Comparison of ENCODE assay signal across 12 mouse cellular contexts in genomic region chr5:134236241-134236640, GRCm38 (mm10). TPM values are rescaled to one million over a fixed set of nuclear protein-coding genes. Genes with fewer than 3 reads are reported as not detected.
A peak's percentile ranks its signal among the peaks of the same experiment; 100 is the strongest.
DNase-seq lines count a peak whose midpoint lies in the region; ATAC-seq and TF ChIP-seq lines count a peak whose summit lies in the region.
"Had no signal": no experiment of that assay in that cellular context is flagged by ENCODE, and none has a peak within 500 bp of the region (broad histone marks: within the 10 kb centered on the region; RNA-seq: fewer than 3 reads in every experiment).

No protein-coding gene starts in this region.

- WGBS in forebrain, embryonic 15.5 days: 89% methylated on average over 3 of the region's 3 CpGs
- 93% methylated on average over 3 of the region's 3 CpGs for WGBS in forebrain, embryonic 12.5 days
- 77% methylated on average over 3 of the region's 3 CpGs for WGBS in kidney, postnatal 0 days
- 77% methylated on average over 3 of the region's 3 CpGs for WGBS in kidney, embryonic 14.5 days
- WGBS in limb, embryonic 14.5 days: 84% methylated on average over 3 of the region's 3 CpGs

- TF ChIP-seq EP300 in CH12.LX (IDR thresholded peaks at IDR 0.05; ENCODE audit: low read length): no peak

- TF ChIP-seq RAD21 in CH12.LX (IDR thresholded peaks at IDR 0.05; ENCODE audit: low read depth, low read length): no peak

- peaks cover 55% of the 10 kb centered on the region for H3K36me3 ChIP-seq in forebrain, embryonic 15.5 days
- peaks cover 60% of the 10 kb centered on the region for H3K36me3 ChIP-seq in forebrain, embryonic 12.5 days (replicated peaks)
- H3K36me3 ChIP-seq in kidney, postnatal 0 days (ENCODE audit: insufficient read depth, low read length): peaks cover 47% of the 10 kb centered on the region
- H3K36me3 ChIP-seq in kidney, embryonic 14.5 days (ENCODE audit: control insufficient read depth, insufficient read depth, low read length): peaks cover 55% of the 10 kb centered on the region
- H3K36me3 ChIP-seq in CH12.LX (replicated peaks in 1 of 2; ENCODE audit: control insufficient read depth in 1 of 2, insufficient read depth in 1 of 2, low read length in 1 of 2): peaks cover 44 to 59% of the 10 kb centered on the region in 2 experiments
- peaks cover 55% of the 10 kb centered on the region for H3K36me3 ChIP-seq in limb, embryonic 14.5 days (ENCODE audit: control insufficient read depth, insufficient read depth, low read length)

- no peak for DNase-seq in kidney, postnatal 0 days (ENCODE audit: low spot score)
- no peak for DNase-seq in CH12.LX (ENCODE audit: extremely low read depth)
- no peak for DNase-seq in limb, embryonic 14.5 days (ENCODE audit: low spot score)
- no peak for DNase-seq in gastrocnemius, postnatal 14 days
- DNase-seq: adrenal gland, postnatal 36 days; gastrocnemius, adult 2 months had no signal

- dilution Hi-C loops in CH12.LX (cut with MboI; ENCODE audit: extremely low pct_ligation_motif_present, extremely low pct_unique_long_range_greater_than_20kb, low sequenced_read_pairs): no loop called here

- H3K79me2 ChIP-seq in CH12.LX (replicated peaks; ENCODE audit: control insufficient read depth, extremely low read depth, insufficient read depth, poor library complexity, severe bottlenecking): no peaks in the 10 kb centered on the region

- H3K4me1 ChIP-seq in forebrain, embryonic 15.5 days: peaks cover 21% of the 10 kb centered on the region
- H3K4me1 ChIP-seq in forebrain, embryonic 12.5 days: peaks cover 34% of the 10 kb centered on the region
- peaks cover 14% of the 10 kb centered on the region; the same call in 1 of the 2 replicates for H3K4me1 ChIP-seq in kidney, postnatal 0 days (replicated peaks; ENCODE audit: insufficient read depth, low read length)
- H3K4me1 ChIP-seq in kidney, embryonic 14.5 days (ENCODE audit: control insufficient read depth, insufficient read depth, low read length): 0 out of 2 replicates have a peak, but pooled peaks cover 14% of the 10 kb centered on the region
- peaks cover 40 to 66% of the 10 kb centered on the region in 2 experiments for H3K4me1 ChIP-seq in CH12.LX (ENCODE audit: control insufficient read depth in 1 of 2, insufficient read depth in 2 of 2)
- H3K4me1 ChIP-seq in limb, embryonic 14.5 days (ENCODE audit: control insufficient read depth, insufficient read depth, low read length): peaks cover 27% of the 10 kb centered on the region

- H3K27ac ChIP-seq in forebrain, embryonic 15.5 days (replicated peaks): 0 out of 2 replicates have a peak overlapping the region, but pooled peaks have one; percentile 72
- H3K27ac ChIP-seq in forebrain, embryonic 12.5 days: no peak overlapping the region
- peak overlapping the region; percentile 19; the same call in 1 of the 2 replicates for H3K27ac ChIP-seq in kidney, postnatal 0 days
- no peak overlapping the region for H3K27ac ChIP-seq in kidney, embryonic 14.5 days (ENCODE audit: low read depth, low read length)
- H3K27ac ChIP-seq in CH12.LX (ENCODE audit: insufficient read depth, low read depth): peak overlapping the region; percentile 27
- H3K27ac ChIP-seq in limb, embryonic 14.5 days (replicated peaks; ENCODE audit: low read depth, low read length): peak overlapping the region; percentile 55; the same call in 1 of the 2 replicates
- H3K27ac ChIP-seq: neural tube, embryonic 12.5 days had no signal

- H3K9ac ChIP-seq in forebrain, embryonic 15.5 days (replicated peaks): no peak overlapping the region
- H3K9ac ChIP-seq in forebrain, embryonic 12.5 days: no peak overlapping the region
- no peak overlapping the region for H3K9ac ChIP-seq in kidney, postnatal 0 days (ENCODE audit: low read depth, low read length)
- H3K9ac ChIP-seq in kidney, embryonic 14.5 days (ENCODE audit: low read depth, low read length): no peak overlapping the region
- no peak overlapping the region for H3K9ac ChIP-seq in CH12.LX (ENCODE audit: insufficient read depth, low read depth)
- no peak overlapping the region for H3K9ac ChIP-seq in limb, embryonic 14.5 days (ENCODE audit: low read depth, low read length, severe bottlenecking)
- H3K9ac ChIP-seq: neural tube, embryonic 12.5 days had no signal

- no peak for TF ChIP-seq CTCF in kidney, postnatal 0 days (IDR thresholded peaks at IDR 0.05; ENCODE audit: low read depth)
- TF ChIP-seq CTCF in CH12.LX (conservative IDR thresholded peaks at IDR 0.05 in 1 of 2, IDR thresholded peaks at IDR 0.05 in 1 of 2; ENCODE audit: low read depth in 2 of 2, low read length in 2 of 2): no peak

- in situ Hi-C loops in CH12.LX (cut with MboI; ENCODE audit: low pct_ligation_motif_present, low pct_unique_long_range_greater_than_20kb, low sequenced_read_pairs): no loop called here

- H3K4me2 ChIP-seq in forebrain, embryonic 15.5 days (replicated peaks): no peak overlapping the region
- H3K4me2 ChIP-seq in forebrain, embryonic 12.5 days: no peak overlapping the region
- H3K4me2 ChIP-seq in kidney, postnatal 0 days (ENCODE audit: low read length): no peak overlapping the region
- H3K4me2 ChIP-seq in kidney, embryonic 14.5 days (replicated peaks; ENCODE audit: low read depth, low read length): no peak overlapping the region
- no peak overlapping the region for H3K4me2 ChIP-seq in CH12.LX (ENCODE audit: insufficient read depth, low read depth, poor library complexity, severe bottlenecking)
- H3K4me2 ChIP-seq in limb, embryonic 14.5 days (replicated peaks; ENCODE audit: low read depth, low read length, severe bottlenecking): no peak overlapping the region
- H3K4me2 ChIP-seq: neural tube, embryonic 12.5 days had no signal

- no peak for ATAC-seq in forebrain, embryonic 15.5 days (replicated peaks)
- no peak for ATAC-seq in forebrain, embryonic 12.5 days (ENCODE audit: low FRiP score)
- ATAC-seq in kidney, postnatal 0 days (replicated peaks; ENCODE audit: low FRiP score, low read depth): no peak
- ATAC-seq in kidney, embryonic 14.5 days (ENCODE audit: low FRiP score, low TSS enrichment): no peak
- no peak for ATAC-seq in limb, embryonic 14.5 days (ENCODE audit: low FRiP score, low read depth)
- no peak for ATAC-seq in megakaryocyte, adult 5-6 weeks (ENCODE audit: poor library complexity, severe bottlenecking)

- no peaks in the 10 kb centered on the region for H3K9me3 ChIP-seq in forebrain, embryonic 15.5 days
- no peaks in the 10 kb centered on the region for H3K9me3 ChIP-seq in forebrain, embryonic 12.5 days
- H3K9me3 ChIP-seq in kidney, postnatal 0 days (replicated peaks; ENCODE audit: low read length): no peaks in the 10 kb centered on the region
- no peaks in the 10 kb centered on the region for H3K9me3 ChIP-seq in kidney, embryonic 14.5 days (ENCODE audit: control insufficient read depth, low read length)
- H3K9me3 ChIP-seq in CH12.LX (replicated peaks; ENCODE audit: low read length): peaks cover 12% of the 10 kb centered on the region
- H3K9me3 ChIP-seq in limb, embryonic 14.5 days (ENCODE audit: control insufficient read depth, low read length): no peaks in the 10 kb centered on the region
- H3K9me3 ChIP-seq: G1E; neural tube, embryonic 12.5 days had no signal

- TF ChIP-seq POLR2A in CH12.LX (IDR thresholded peaks at IDR 0.05; ENCODE audit: low read depth, low read length): no peak
- no peak for TF ChIP-seq POLR2A in limb, embryonic 14.5 days (IDR thresholded peaks at IDR 0.05; ENCODE audit: borderline replicate concordance, extremely low read depth, insufficient read depth, insufficient read length)

- H3K4me3 ChIP-seq in forebrain, embryonic 15.5 days: no peak overlapping the region
- no peak overlapping the region for H3K4me3 ChIP-seq in forebrain, embryonic 12.5 days (replicated peaks)
- no peak overlapping the region for H3K4me3 ChIP-seq in kidney, postnatal 0 days (replicated peaks; ENCODE audit: low read depth, low read length)
- H3K4me3 ChIP-seq in kidney, embryonic 14.5 days (ENCODE audit: low read length): no peak overlapping the region
- H3K4me3 ChIP-seq in CH12.LX (replicated peaks in 1 of 3; ENCODE audit: low read depth in 2 of 3, low read length in 2 of 3, poor library complexity in 1 of 3): no peak overlapping the region
- no peak overlapping the region for H3K4me3 ChIP-seq in limb, embryonic 14.5 days (replicated peaks; ENCODE audit: low read length)
- H3K4me3 ChIP-seq: gastrocnemius, adult 2 months; neural tube, embryonic 12.5 days had no signal

- no peaks in the 10 kb centered on the region for H3K27me3 ChIP-seq in forebrain, embryonic 15.5 days
- no peaks in the 10 kb centered on the region for H3K27me3 ChIP-seq in forebrain, embryonic 12.5 days
- no peaks in the 10 kb centered on the region for H3K27me3 ChIP-seq in kidney, postnatal 0 days (ENCODE audit: insufficient read depth, low read length)
- no peaks in the 10 kb centered on the region for H3K27me3 ChIP-seq in kidney, embryonic 14.5 days (ENCODE audit: control insufficient read depth, insufficient read depth, low read length)
- H3K27me3 ChIP-seq in CH12.LX (replicated peaks): no peaks in the 10 kb centered on the region
- H3K27me3 ChIP-seq in limb, embryonic 14.5 days (ENCODE audit: control insufficient read depth, insufficient read depth, low read length): no peaks in the 10 kb centered on the region
- H3K27me3 ChIP-seq: neural tube, embryonic 12.5 days had no signal

- intact Hi-C loops in gastrocnemius, postnatal 14 days (cut with DNase I; ENCODE audit: low total_unique reads): no loop called here

RNA-seq across cellular contexts. Expression of gene Ncf1, which starts 6.8 kb away (rescaled TPM):
- polyA plus RNA-seq in forebrain, embryonic 15.5 days (2015; fragmentation: Nextera tagmentation; extraction: Ambion mirVana): 2.1 and 2.4 TPM in 2 replicates
- 1.4 and 2.0 TPM in 2 replicates for polyA plus RNA-seq in forebrain, embryonic 12.5 days (2016; fragmentation: Nextera tagmentation; extraction: Ambion mirVana)
- polyA plus RNA-seq in kidney, postnatal 0 days (2015; fragmentation: Nextera tagmentation; extraction: Ambion mirVana): 2.4 and 2.9 TPM in 2 replicates
- polyA plus RNA-seq in kidney, embryonic 14.5 days (2014; fragmentation: Nextera tagmentation; extraction: Ambion mirVana): 2.6 and 2.9 TPM in 2 replicates
- 225 and 342 TPM in 2 replicates for total RNA-seq in CH12.LX (2012; rRNA removed)
- total RNA-seq in CH12.LX (2014; rRNA removed): 263 and 287 TPM in 2 replicates
- 299 and 302 TPM in 2 replicates for polyA plus RNA-seq in CH12.LX (2012; ENCODE audit: insufficient read length, low read depth)
- 8.4 and 8.8 TPM in 2 replicates for polyA plus RNA-seq in limb, embryonic 14.5 days (2012; rRNA removed)
- polyA plus RNA-seq in limb, embryonic 14.5 days (2014; fragmentation: Nextera tagmentation; extraction: Ambion mirVana): 8.3 and 10.2 TPM in 2 replicates
- 1 to 10 TPM; 2.6 to 4.2 TPM for total RNA-seq in gastrocnemius, postnatal 14 days (2021)
- 284 and 306 TPM in 2 replicates for total RNA-seq in megakaryocyte, adult 5-6 weeks (2015)
- 339 and 371 TPM in 2 replicates for total RNA-seq in megakaryocyte, adult 5-6 weeks (2017)

RNA-seq across cellular contexts. Expression of gene Gtf2ird2, which starts 52.4 kb away (rescaled TPM):
- 11.8 and 13.2 TPM in 2 replicates for polyA plus RNA-seq in forebrain, embryonic 15.5 days (2015; fragmentation: Nextera tagmentation; extraction: Ambion mirVana)
- polyA plus RNA-seq in forebrain, embryonic 12.5 days (2016; fragmentation: Nextera tagmentation; extraction: Ambion mirVana): 11.6 and 12.4 TPM in 2 replicates
- 6.1 and 6.9 TPM in 2 replicates for polyA plus RNA-seq in kidney, postnatal 0 days (2015; fragmentation: Nextera tagmentation; extraction: Ambion mirVana)
- polyA plus RNA-seq in kidney, embryonic 14.5 days (2014; fragmentation: Nextera tagmentation; extraction: Ambion mirVana): 5.8 and 9.2 TPM in 2 replicates
- 4.4 and 4.7 TPM in 2 replicates for total RNA-seq in CH12.LX (2012; rRNA removed)
- total RNA-seq in CH12.LX (2014; rRNA removed): 1.9 and 3.0 TPM in 2 replicates
- 6.8 and 9.7 TPM in 2 replicates for polyA plus RNA-seq in CH12.LX (2012; ENCODE audit: insufficient read length, low read depth)
- 14.8 and 15.8 TPM in 2 replicates for polyA plus RNA-seq in limb, embryonic 14.5 days (2012; rRNA removed)
- polyA plus RNA-seq in limb, embryonic 14.5 days (2014; fragmentation: Nextera tagmentation; extraction: Ambion mirVana): 7.9 and 8.5 TPM in 2 replicates
- total RNA-seq in gastrocnemius, postnatal 14 days (2021): 1 to 10 TPM; 4.8 to 5.4 TPM
- total RNA-seq in megakaryocyte, adult 5-6 weeks (2015): 2.7 and 4.4 TPM in 2 replicates
- 2.5 and 3.2 TPM in 2 replicates for total RNA-seq in megakaryocyte, adult 5-6 weeks (2017)

RNA-seq across cellular contexts. Expression of gene Rcc1l, which starts 59.7 kb away (rescaled TPM):
- 22.4 and 23.8 TPM in 2 replicates for polyA plus RNA-seq in forebrain, embryonic 15.5 days (2015; fragmentation: Nextera tagmentation; extraction: Ambion mirVana)
- polyA plus RNA-seq in forebrain, embryonic 12.5 days (2016; fragmentation: Nextera tagmentation; extraction: Ambion mirVana): 29.4 TPM in 2 replicates
- polyA plus RNA-seq in kidney, postnatal 0 days (2015; fragmentation: Nextera tagmentation; extraction: Ambion mirVana): 32.1 and 33.4 TPM in 2 replicates
- 28.9 and 35.2 TPM in 2 replicates for polyA plus RNA-seq in kidney, embryonic 14.5 days (2014; fragmentation: Nextera tagmentation; extraction: Ambion mirVana)
- total RNA-seq in CH12.LX (2012; rRNA removed) (42.3 and 42.7 TPM in 2 replicates), CH12.LX (2014; rRNA removed) (24.6 and 25.4 TPM in 2 replicates)
- 31.0 and 31.8 TPM in 2 replicates for polyA plus RNA-seq in CH12.LX (2012; ENCODE audit: insufficient read length, low read depth)
- polyA plus RNA-seq in limb, embryonic 14.5 days (2012; rRNA removed): 24.7 and 26.4 TPM in 2 replicates
- polyA plus RNA-seq in limb, embryonic 14.5 days (2014; fragmentation: Nextera tagmentation; extraction: Ambion mirVana): 30.1 and 30.4 TPM in 2 replicates
- total RNA-seq in gastrocnemius, postnatal 14 days (2021): 10 to 100 TPM; 13.9 to 18.3 TPM
- 2.9 and 3.4 TPM in 2 replicates for total RNA-seq in megakaryocyte, adult 5-6 weeks (2015)
- 1.8 and 2.1 TPM in 2 replicates for total RNA-seq in megakaryocyte, adult 5-6 weeks (2017)

Comparison
In these comparisons a context has a peak if more than half of its experiments do, and no peak if none do; other contexts are left out.
1. H3K27ac ChIP-seq: peak in forebrain, embryonic 15.5 days (single experiment), kidney, postnatal 0 days (single experiment), CH12.LX (single experiment) and limb, embryonic 14.5 days (single experiment); none in forebrain, embryonic 12.5 days (single experiment) and kidney, embryonic 14.5 days (single experiment).
2. RNA of gene Ncf1, which starts 6.8 kb away (polyA plus RNA-seq): 299 to 302 TPM in CH12.LX; 8.3 to 10.2 TPM in limb, embryonic 14.5 days, 2.6 to 2.9 TPM in kidney, embryonic 14.5 days, 2.4 to 2.9 TPM in kidney, postnatal 0 days, 2.1 to 2.4 TPM in forebrain, embryonic 15.5 days and 1.4 to 2.0 TPM in forebrain, embryonic 12.5 days; every median in the first group is over 10 times any median in the second.